Mouse (Mus musculus) hindbrain, embryonic 15.5 days (tissue): ENCODE results near the gene Uchl3. TPM values are rescaled to one million over a fixed set of nuclear protein-coding genes. Genes with fewer than 3 reads are reported as not detected.

Experiments
- ATAC-seq: fragments of 200-750 bp; cut with Nextera tagmentation; 2 replicates; pipeline ENCODE4 v1.8.0; 2017; ENCODE audit warnings: low read depth, moderate number of reproducible peaks, moderate TSS enrichment; ENCODE audit not compliant: low FRiP score
- H3K27ac ChIP-seq: fragments of 300-500 bp; sonication (generic); replicated peaks from 2 replicates; pipeline ENCODE4 v1.5.1; 2015; ENCODE audit warnings: mild to moderate bottlenecking, inconsistent platforms
- H3K27me3 ChIP-seq: fragments of 300-500 bp; sonication (generic); 2 replicates; pipeline ENCODE4 v1.6.1; 2015; ENCODE audit warnings: control low read depth, inconsistent platforms
- H3K36me3 ChIP-seq: fragments of 300-500 bp; sonication (generic); 2 replicates; pipeline ENCODE4 v1.6.1; 2015; ENCODE audit warnings: control low read depth, inconsistent platforms
- H3K4me1 ChIP-seq: fragments of 300-500 bp; sonication (generic); replicated peaks from 2 replicates; pipeline ENCODE4 v1.6.1; 2015; ENCODE audit warnings: control low read depth, inconsistent platforms
- H3K4me2 ChIP-seq: fragments of 300-500 bp; sonication (generic); 2 replicates; pipeline ENCODE4 v1.6.1; 2015; ENCODE audit warnings: moderate library complexity, mild to moderate bottlenecking, inconsistent platforms
- H3K4me3 ChIP-seq: fragments of 300-500 bp; sonication (generic); 2 replicates; pipeline ENCODE4 v1.5.1; 2015; ENCODE audit warnings: mild to moderate bottlenecking, inconsistent platforms
- H3K9ac ChIP-seq: fragments of 300-500 bp; sonication (generic); 2 replicates; pipeline ENCODE4 v1.6.1; 2015; ENCODE audit warnings: inconsistent platforms
- H3K9me3 ChIP-seq: fragments of 300-500 bp; sonication (generic); 2 replicates; pipeline ENCODE4 v1.6.1; 2016; ENCODE audit warnings: control low read depth, inconsistent platforms
- WGBS: fragments of 180-500 bp; shearing (Covaris S2); methylation state at CpG from one replicate; pipeline ENCODE4 v1.1.7; 2015; 5-methylcytosine and 5-hydroxymethylcytosine counted together
- polyA plus RNA-seq: library from polyadenylated mRNA; unstranded; fragments of >200 nt; fragmentation: Nextera tagmentation; extraction: Ambion mirVana; gene quantifications from 2 replicates; pipeline ENCODE4 v1.2.1, GENCODE M21; 2015

Uchl3 gene
- polyA plus RNA-seq, 1 experiment from 2014 or later: 252 TPM

DNA sequence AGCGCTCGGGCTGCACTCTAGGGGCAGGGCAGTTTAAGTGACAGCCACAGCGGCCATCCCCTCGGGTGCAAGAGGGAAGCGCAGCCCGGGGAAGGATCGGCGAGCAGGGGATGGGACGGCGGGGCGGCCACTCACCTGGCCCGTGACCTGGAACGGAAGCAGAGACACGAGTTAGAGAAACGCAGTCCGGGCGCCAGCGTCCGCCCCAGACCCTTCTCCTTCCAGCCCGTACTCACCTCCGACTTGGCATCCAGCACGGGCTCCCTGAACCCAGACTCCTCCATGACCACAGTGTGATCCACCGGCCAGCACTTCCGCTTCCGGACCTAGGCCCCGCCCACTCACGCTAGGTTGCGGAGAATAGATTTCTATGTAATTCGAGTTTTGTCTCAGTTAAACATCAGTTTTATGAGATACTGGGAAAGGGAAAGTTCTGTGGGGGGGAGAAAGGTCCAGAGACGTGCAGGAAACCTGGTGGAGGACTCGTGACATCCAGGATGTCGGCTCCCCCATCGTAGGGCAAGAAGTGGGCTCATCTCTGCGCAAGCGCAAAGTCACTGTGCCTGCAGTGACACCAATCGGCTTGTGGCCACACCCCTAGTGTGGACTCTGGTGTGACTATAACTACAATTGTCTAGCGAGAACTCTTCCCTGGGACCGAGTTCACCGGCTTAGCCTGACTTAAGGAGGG lies 13.5 kb upstream of the Uchl3 start, which contains the start of gene Commd6:
Commd6 (minus strand) TSS at position 534 of the 691 bp plus-strand sequence.
- no peaks in the 10 kb centered on the region for H3K9me3 ChIP-seq
- H3K27me3 ChIP-seq: no peaks in the 10 kb centered on the region
- peak within 1 kb of the TSS; percentile 80 for H3K9ac ChIP-seq
- H3K4me2 ChIP-seq: peak within 1 kb of the TSS; percentile 71
- H3K4me3 ChIP-seq: peak within 1 kb of the TSS; percentile 68
- peaks cover 4% of the 10 kb centered on the region for H3K36me3 ChIP-seq
- peak within 1 kb of the TSS; percentile 88 for H3K27ac ChIP-seq
- whole genome bisulfite sequencing: under 1% methylated on average over 38 of the region's 39 CpGs
- peaks cover 14% of the 10 kb centered on the region for H3K4me1 ChIP-seq
- ATAC-seq: peak; percentile 99

DNA sequence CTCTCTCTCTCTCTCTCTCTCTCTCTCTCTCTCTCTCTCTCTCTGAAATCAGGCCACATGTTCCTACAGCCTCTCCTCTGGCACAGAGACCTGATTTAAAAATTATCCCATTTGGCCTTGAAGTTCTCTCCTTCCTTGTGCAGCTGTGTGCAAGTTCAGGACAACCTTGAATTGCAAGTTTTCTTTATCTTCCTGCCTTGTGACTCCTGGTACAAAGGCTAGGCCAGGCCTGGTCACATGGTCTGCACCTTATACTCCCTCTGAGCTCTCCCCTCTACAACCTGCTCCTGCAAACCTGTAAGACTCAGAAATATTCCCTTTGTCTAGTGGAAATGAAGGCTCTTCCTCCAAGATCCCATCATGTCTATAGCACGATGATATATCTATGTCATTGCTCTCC lies 8.8 kb upstream of the Uchl3 start:
- no peak overlapping the region for H3K4me2 ChIP-seq
- no peaks in the 10 kb centered on the region for H3K9me3 ChIP-seq
- 93% methylated on average over 1 of the region's 1 CpGs for WGBS
- no peaks in the 10 kb centered on the region for H3K27me3 ChIP-seq
- no peaks in the 10 kb centered on the region for H3K4me1 ChIP-seq
- no peak overlapping the region for H3K27ac ChIP-seq
- no peaks in the 10 kb centered on the region for H3K36me3 ChIP-seq
- ATAC-seq: no peak
- no peak overlapping the region for H3K4me3 ChIP-seq
- no peak overlapping the region for H3K9ac ChIP-seq

GRCm38 (mm10) chr14:101650551-101650950 lies 3.2 kb upstream of the Uchl3 start:
- H3K27ac ChIP-seq: no peak overlapping the region
- no peak overlapping the region for H3K9ac ChIP-seq

GRCm38 (mm10) chr14:101652571-101652970 lies 1.2 kb upstream of the Uchl3 start:
- Histone ChIP-seq H3K27ac (no peak overlapping the region), H3K4me2 (no peak overlapping the region), H3K27me3 (no peaks in the 10 kb centered on the region), H3K9me3 (no peaks in the 10 kb centered on the region), H3K4me1 (peaks cover 10% of the 10 kb centered on the region), H3K4me3 (no peak overlapping the region), H3K9ac (no peak overlapping the region), H3K36me3 (no peaks in the 10 kb centered on the region)
- no peak for ATAC-seq
- WGBS: 95% methylated on average over 6 of the region's 6 CpGs

More at GRCm38 (mm10) chr14:101650551-101650950, 3.2 kb upstream of the Uchl3 start:
- H3K4me3 ChIP-seq: no peak overlapping the region
- H3K27me3 ChIP-seq: no peaks in the 10 kb centered on the region
- H3K4me2 ChIP-seq: no peak overlapping the region
- H3K36me3 ChIP-seq: no peaks in the 10 kb centered on the region
- H3K9me3 ChIP-seq: no peaks in the 10 kb centered on the region
- peaks cover 6% of the 10 kb centered on the region for H3K4me1 ChIP-seq
- no peak for ATAC-seq
- WGBS: 85% methylated on average over 4 of the region's 4 CpGs

- H3K27ac ChIP-seq: peak overlapping the region; percentile 84; the same call in 1 of the 2 replicates
These were observed 751 bp downstream of the Uchl3 start for GRCm38 (mm10) chr14:101654526-101654909.

DNA sequence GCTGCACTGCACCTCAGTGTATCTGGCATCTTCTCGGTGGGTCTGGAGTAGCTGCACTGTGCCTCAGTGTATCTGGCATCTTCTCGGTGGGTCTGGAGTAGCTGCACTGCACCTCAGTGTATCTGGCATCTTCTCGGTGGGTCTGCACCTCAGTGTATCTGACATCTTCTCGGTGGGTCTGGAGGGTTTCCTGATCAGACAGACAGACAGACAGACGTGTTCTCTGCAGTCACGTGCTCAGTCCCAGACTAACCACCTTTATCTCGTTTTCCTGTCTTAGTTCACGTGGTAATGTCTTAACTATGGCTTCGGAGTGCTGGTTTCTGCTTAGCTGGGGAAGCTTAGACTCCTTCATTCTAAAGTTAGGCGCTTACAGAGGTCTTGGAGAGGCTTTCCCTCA lies 2.5 kb downstream of the Uchl3 start:
- no peak for ATAC-seq
- Histone ChIP-seq H3K27ac (no peak overlapping the region), H3K9ac (no peak overlapping the region), H3K4me3 (no peak overlapping the region), H3K27me3 (no peaks in the 10 kb centered on the region), H3K4me1 (peaks cover 10% of the 10 kb centered on the region), H3K9me3 (no peaks in the 10 kb centered on the region), H3K36me3 (0 out of 2 replicates have a peak, but pooled peaks cover 4% of the 10 kb centered on the region), H3K4me2 (no peak overlapping the region)
- WGBS: 90% methylated on average over 10 of the region's 10 CpGs

More at GRCm38 (mm10) chr14:101654526-101654909, 751 bp downstream of the Uchl3 start:
- Histone ChIP-seq H3K4me3 (peak overlapping the region; percentile 72), H3K27me3 (no peaks in the 10 kb centered on the region), H3K9me3 (no peaks in the 10 kb centered on the region), H3K4me1 (peaks cover 10% of the 10 kb centered on the region), H3K4me2 (peak overlapping the region; percentile 66), H3K9ac (peak overlapping the region; percentile 74), H3K36me3 (no peaks in the 10 kb centered on the region)
- ATAC-seq: peak; percentile 31
- WGBS: 3% methylated on average over 10 of the region's 10 CpGs

DNA sequence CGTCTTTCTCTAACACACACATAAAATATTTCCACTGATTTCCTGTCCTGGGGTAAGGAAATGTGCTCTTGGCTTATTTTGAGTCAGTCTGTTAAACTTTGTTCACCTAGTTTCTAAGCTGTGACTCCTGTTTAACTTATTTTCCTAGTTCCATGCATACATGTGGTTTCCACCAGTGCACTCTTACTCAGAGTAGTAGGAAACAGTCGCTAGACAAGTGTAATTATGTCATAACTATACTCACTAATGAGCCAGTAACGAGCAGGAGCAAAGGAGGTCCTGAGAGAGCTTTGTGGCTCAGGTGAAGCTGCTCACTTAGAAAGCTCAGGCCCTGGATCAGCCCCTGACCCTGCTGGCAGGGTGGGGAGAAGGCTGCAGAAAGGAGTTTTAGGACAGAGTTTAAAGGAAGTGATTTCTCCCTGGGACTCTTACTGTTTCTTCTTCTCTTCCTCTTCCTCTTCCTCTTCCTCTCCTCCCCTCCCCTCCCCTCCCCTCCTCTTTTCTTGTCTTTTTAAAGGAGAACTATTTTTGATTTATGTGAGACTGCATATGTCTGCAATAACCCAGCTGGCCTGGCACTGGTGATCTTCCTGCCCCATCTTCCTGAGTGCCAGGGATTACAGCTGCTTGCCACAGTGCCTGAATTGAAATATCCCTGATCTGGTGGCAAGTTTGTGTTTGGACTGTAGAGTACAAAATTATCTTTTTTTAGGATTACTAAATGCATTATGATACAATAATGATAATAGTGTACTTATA lies 8.1 kb downstream of the Uchl3 start:
- H3K9ac ChIP-seq: no peak overlapping the region
- H3K9me3 ChIP-seq: no peaks in the 10 kb centered on the region
- H3K36me3 ChIP-seq: peaks cover 5% of the 10 kb centered on the region; the same call in 1 of the 2 replicates
- no peak overlapping the region for H3K4me2 ChIP-seq
- WGBS: 75% methylated on average over 3 of the region's 3 CpGs
- no peak overlapping the region for H3K27ac ChIP-seq
- H3K4me3 ChIP-seq: no peak overlapping the region
- H3K27me3 ChIP-seq: no peaks in the 10 kb centered on the region
- no peak for ATAC-seq
- H3K4me1 ChIP-seq: no peaks in the 10 kb centered on the region

DNA sequence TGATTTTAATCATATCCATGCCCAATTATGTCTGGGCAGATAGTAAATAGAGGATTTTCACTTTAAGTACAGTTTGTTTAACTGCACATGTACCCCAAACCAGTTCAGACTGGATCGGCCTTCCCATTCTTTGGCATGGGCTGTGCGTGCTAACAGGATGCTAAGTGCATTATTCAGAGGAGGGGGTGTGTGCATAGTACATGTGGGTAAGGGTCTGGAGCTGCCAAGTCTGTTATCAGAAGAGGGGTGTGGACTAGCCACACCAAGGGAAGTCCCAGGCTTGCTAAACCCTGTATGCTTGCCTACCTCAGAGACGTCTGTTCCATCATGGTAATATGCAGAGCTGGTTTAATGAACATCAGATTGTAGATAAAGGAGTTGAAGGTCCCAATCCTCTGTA lies 10.5 kb downstream of the Uchl3 start:
- H3K9me3 ChIP-seq: no peaks in the 10 kb centered on the region
- H3K36me3 ChIP-seq: peaks cover 17% of the 10 kb centered on the region
- no peak overlapping the region for H3K27ac ChIP-seq
- H3K4me2 ChIP-seq: no peak overlapping the region
- H3K9ac ChIP-seq: no peak overlapping the region
- H3K4me3 ChIP-seq: no peak overlapping the region
- WGBS: 91% methylated on average over 3 of the region's 3 CpGs
- H3K27me3 ChIP-seq: no peaks in the 10 kb centered on the region
- no peaks in the 10 kb centered on the region for H3K4me1 ChIP-seq
- no peak for ATAC-seq

DNA sequence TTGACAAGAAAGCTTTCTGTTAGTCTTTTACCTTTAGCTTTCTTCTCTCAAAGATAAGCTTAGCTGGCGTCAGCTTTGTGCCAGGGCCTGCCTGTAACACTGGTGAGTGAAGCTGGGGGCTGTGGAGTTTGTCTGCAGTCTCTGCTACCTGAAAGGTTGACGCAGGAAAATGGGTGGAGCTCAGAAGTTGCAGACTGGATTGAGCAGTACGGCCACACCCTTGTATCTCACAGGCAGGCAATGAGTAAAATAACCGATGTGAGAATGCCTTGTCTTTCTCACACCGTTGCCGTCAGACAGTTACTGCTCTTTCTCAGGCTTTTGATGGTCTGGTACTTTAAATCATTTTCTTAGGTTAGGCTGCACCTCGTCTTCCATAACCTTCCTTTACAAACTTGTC lies 12.3 kb downstream of the Uchl3 start:
- H3K4me1 ChIP-seq: no peaks in the 10 kb centered on the region
- peaks cover 30% of the 10 kb centered on the region for H3K36me3 ChIP-seq
- H3K4me2 ChIP-seq: no peak overlapping the region
- no peak for ATAC-seq
- no peak overlapping the region for H3K4me3 ChIP-seq
- WGBS: 92% methylated on average over 7 of the region's 7 CpGs
- H3K9ac ChIP-seq: no peak overlapping the region
- no peak overlapping the region for H3K27ac ChIP-seq
- no peaks in the 10 kb centered on the region for H3K9me3 ChIP-seq
- H3K27me3 ChIP-seq: no peaks in the 10 kb centered on the region

- no peak overlapping the region for H3K27ac ChIP-seq
- ATAC-seq: no peak
These were observed 12.8 kb downstream of the Uchl3 start for GRCm38 (mm10) chr14:101666536-101666935.

DNA sequence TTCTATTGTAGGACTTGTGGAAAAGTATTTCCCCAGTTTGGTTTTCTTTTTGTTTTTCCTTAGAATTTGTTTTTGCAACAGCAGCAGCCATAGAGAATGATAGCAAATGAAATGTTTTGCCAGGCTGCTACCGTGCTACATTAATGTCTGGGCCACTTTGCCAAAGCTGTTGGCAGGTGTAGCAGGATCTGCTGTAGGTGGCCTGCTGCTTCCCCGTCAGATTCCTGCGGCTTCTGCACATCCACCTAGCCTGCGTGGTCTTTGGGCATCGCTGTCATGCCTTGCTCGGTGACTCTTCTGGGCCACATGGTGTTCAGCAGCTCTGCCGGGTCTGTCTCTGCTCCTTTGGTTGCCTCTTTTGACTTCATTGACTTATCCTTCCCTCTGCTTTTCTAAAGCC lies 14.9 kb downstream of the Uchl3 start:
- Histone ChIP-seq H3K9me3 (no peaks in the 10 kb centered on the region), H3K4me1 (no peaks in the 10 kb centered on the region), H3K4me2 (no peak overlapping the region), H3K27ac (no peak overlapping the region), H3K36me3 (peaks cover 36% of the 10 kb centered on the region), H3K4me3 (no peak overlapping the region), H3K27me3 (no peaks in the 10 kb centered on the region), H3K9ac (no peak overlapping the region)
- WGBS: 90% methylated on average over 7 of the region's 7 CpGs
- no peak for ATAC-seq

More at GRCm38 (mm10) chr14:101666536-101666935, 12.8 kb downstream of the Uchl3 start:
- no peak overlapping the region for H3K9ac ChIP-seq
- no peak overlapping the region for H3K4me3 ChIP-seq
- peaks cover 30% of the 10 kb centered on the region for H3K36me3 ChIP-seq
- no peak overlapping the region for H3K4me2 ChIP-seq
- H3K27me3 ChIP-seq: no peaks in the 10 kb centered on the region
- H3K9me3 ChIP-seq: no peaks in the 10 kb centered on the region
- WGBS: 85% methylated on average over 5 of the region's 5 CpGs
- H3K4me1 ChIP-seq: no peaks in the 10 kb centered on the region

GRCm38 (mm10) chr14:101672226-101672625 lies 18.5 kb downstream of the Uchl3 start:
- WGBS: 96% methylated on average over 1 of the region's 1 CpGs
- Histone ChIP-seq H3K27me3 (no peaks in the 10 kb centered on the region), H3K4me1 (no peaks in the 10 kb centered on the region), H3K9ac (no peak overlapping the region), H3K9me3 (no peaks in the 10 kb centered on the region), H3K4me3 (no peak overlapping the region), H3K36me3 (peaks cover 48% of the 10 kb centered on the region), H3K4me2 (no peak overlapping the region), H3K27ac (no peak overlapping the region)
- ATAC-seq: no peak
